Mouse (Mus musculus): ENCODE data around the gene Gm26566. TPM values are rescaled to one million over a fixed set of nuclear protein-coding genes. Genes with fewer than 3 reads are reported as not detected.
"Not testable (repeated sequence)": the region's sequence is repeated elsewhere in the genome, so short reads cannot be mapped to it uniquely, and the experiment has no call there.

Gene Gm26566
- polyA plus RNA-seq, 1 experiment from 2014 or later = 0.32 TPM

GRCm38 (mm10) chr4:88749926-88750325 lies 28.3 kb downstream of the Gm26566 start:
- no peaks in the 10 kb centered on the region for H3K27me3 ChIP-seq (ENCODE audit: control insufficient read depth, insufficient read depth, low read depth, low read length)
- no peaks in the 10 kb centered on the region for H3K9me3 ChIP-seq (replicated peaks; ENCODE audit: control insufficient read depth, low read length)
- no peaks in the 10 kb centered on the region for H3K4me1 ChIP-seq (ENCODE audit: control insufficient read depth, low read depth, low read length)
- no peak overlapping the region for H3K27ac ChIP-seq (ENCODE audit: low read length)
- no peak overlapping the region for H3K4me2 ChIP-seq (ENCODE audit: low read depth, low read length)
- WGBS (ENCODE audit: insufficient replicate concordance) = 51% methylated on average over 6 of the region's 6 CpGs
- H3K9ac ChIP-seq (ENCODE audit: low read depth, low read length) = no peak overlapping the region
- no peak overlapping the region for H3K4me3 ChIP-seq (ENCODE audit: low read depth, low read length)
- no peak for ATAC-seq (ENCODE audit: low read depth)
- H3K36me3 ChIP-seq (ENCODE audit: control insufficient read depth, insufficient read depth) = no peaks in the 10 kb centered on the region

GRCm38 (mm10) chr4:88754818-88755340 lies 33.3 kb downstream of the Gm26566 start, which contains the start of gene Gm13271:
TSS of gene Gm13271 (plus strand) at chr4:88754868.
- H3K36me3 ChIP-seq (ENCODE audit: control insufficient read depth, insufficient read depth); H3K4me2 ChIP-seq (ENCODE audit: low read depth, low read length); H3K27ac ChIP-seq (ENCODE audit: low read length); H3K9me3 ChIP-seq (replicated peaks; ENCODE audit: control insufficient read depth, low read length); H3K4me1 ChIP-seq (ENCODE audit: control insufficient read depth, low read depth, low read length); H3K9ac ChIP-seq (ENCODE audit: low read depth, low read length); H3K4me3 ChIP-seq (ENCODE audit: low read depth, low read length); ATAC-seq (ENCODE audit: low read depth); H3K27me3 ChIP-seq (ENCODE audit: control insufficient read depth, insufficient read depth, low read depth, low read length): not testable (repeated sequence)
- 67% methylated on average over 14 of the region's 15 CpGs for WGBS (ENCODE audit: insufficient replicate concordance)

GRCm38 (mm10) chr4:88756581-88757513 lies 35.2 kb downstream of the Gm26566 start:
- Histone ChIP-seq H3K4me3 (ENCODE audit: low read depth, low read length) (peak overlapping the region; percentile 66), H3K27ac (ENCODE audit: low read length) (peak overlapping the region; percentile 84), H3K4me2 (ENCODE audit: low read depth, low read length) (peak overlapping the region; percentile 84), H3K9ac (ENCODE audit: low read depth, low read length) (peak overlapping the region; percentile 65)
- 10% methylated on average over 28 of the region's 31 CpGs for WGBS (ENCODE audit: insufficient replicate concordance)
- H3K36me3 ChIP-seq (ENCODE audit: control insufficient read depth, insufficient read depth); H3K27me3 ChIP-seq (ENCODE audit: control insufficient read depth, insufficient read depth, low read depth, low read length); H3K9me3 ChIP-seq (replicated peaks; ENCODE audit: control insufficient read depth, low read length); H3K4me1 ChIP-seq (ENCODE audit: control insufficient read depth, low read depth, low read length); ATAC-seq (ENCODE audit: low read depth): not testable (repeated sequence)

- Histone ChIP-seq H3K4me3 (ENCODE audit: low read depth, low read length) (peak overlapping the region; percentile 66), H3K4me2 (ENCODE audit: low read depth, low read length) (peak overlapping the region; percentile 84), H3K9ac (ENCODE audit: low read depth, low read length) (peak overlapping the region; percentile 65), H3K27ac (ENCODE audit: low read length) (peak overlapping the region; percentile 84)
- H3K9me3 ChIP-seq (replicated peaks; ENCODE audit: control insufficient read depth, low read length); H3K4me1 ChIP-seq (ENCODE audit: control insufficient read depth, low read depth, low read length); H3K27me3 ChIP-seq (ENCODE audit: control insufficient read depth, insufficient read depth, low read depth, low read length); H3K36me3 ChIP-seq (ENCODE audit: control insufficient read depth, insufficient read depth): not testable (repeated sequence)
- peak; percentile 100 for ATAC-seq (ENCODE audit: low read depth)
- under 1% methylated on average over 12 of the region's 21 CpGs for WGBS (ENCODE audit: insufficient replicate concordance)
These were observed 36.0 kb downstream of the Gm26566 start for GRCm38 (mm10) chr4:88757628-88758031.

- not testable (repeated sequence) for H3K9me3 ChIP-seq (replicated peaks; ENCODE audit: control insufficient read depth, low read length); H3K27ac ChIP-seq (ENCODE audit: low read length); H3K9ac ChIP-seq (ENCODE audit: low read depth, low read length); H3K36me3 ChIP-seq (ENCODE audit: control insufficient read depth, insufficient read depth); H3K4me2 ChIP-seq (ENCODE audit: low read depth, low read length); H3K27me3 ChIP-seq (ENCODE audit: control insufficient read depth, insufficient read depth, low read depth, low read length); H3K4me3 ChIP-seq (ENCODE audit: low read depth, low read length); ATAC-seq (ENCODE audit: low read depth); H3K4me1 ChIP-seq (ENCODE audit: control insufficient read depth, low read depth, low read length)
- 80% methylated on average over 7 of the region's 9 CpGs for WGBS (ENCODE audit: insufficient replicate concordance)
These were observed 37.1 kb downstream of the Gm26566 start for GRCm38 (mm10) chr4:88758751-88759150.

GRCm38 (mm10) chr4:88759610-88760268 lies 38.1 kb downstream of the Gm26566 start, which contains the start of gene Gm13283:
TSS of gene Gm13283 (plus strand) at chr4:88760119.
- Histone ChIP-seq H3K4me2 (ENCODE audit: low read depth, low read length) (peak within 1 kb of the TSS; percentile 46), H3K4me3 (ENCODE audit: low read depth, low read length) (peak within 1 kb of the TSS; percentile 24)
- H3K4me1 ChIP-seq (ENCODE audit: control insufficient read depth, low read depth, low read length); H3K36me3 ChIP-seq (ENCODE audit: control insufficient read depth, insufficient read depth); H3K27ac ChIP-seq (ENCODE audit: low read length); ATAC-seq (ENCODE audit: low read depth); H3K9me3 ChIP-seq (replicated peaks; ENCODE audit: control insufficient read depth, low read length); H3K27me3 ChIP-seq (ENCODE audit: control insufficient read depth, insufficient read depth, low read depth, low read length); H3K9ac ChIP-seq (ENCODE audit: low read depth, low read length): not testable (repeated sequence)
- 6% methylated on average over 9 of the region's 14 CpGs for WGBS (ENCODE audit: insufficient replicate concordance)

- 0% methylated on average over 24 of the region's 28 CpGs for WGBS (ENCODE audit: insufficient replicate concordance)
These were observed 38.8 kb downstream of the Gm26566 start for GRCm38 (mm10) chr4:88760431-88760830.

GRCm38 (mm10) chr4:88761776-88762175 lies 40.2 kb downstream of the Gm26566 start:
- not testable (repeated sequence) for H3K9ac ChIP-seq (ENCODE audit: low read depth, low read length); H3K4me3 ChIP-seq (ENCODE audit: low read depth, low read length); H3K27me3 ChIP-seq (ENCODE audit: control insufficient read depth, insufficient read depth, low read depth, low read length); H3K4me1 ChIP-seq (ENCODE audit: control insufficient read depth, low read depth, low read length); ATAC-seq (ENCODE audit: low read depth); H3K4me2 ChIP-seq (ENCODE audit: low read depth, low read length); H3K36me3 ChIP-seq (ENCODE audit: control insufficient read depth, insufficient read depth); H3K27ac ChIP-seq (ENCODE audit: low read length); H3K9me3 ChIP-seq (replicated peaks; ENCODE audit: control insufficient read depth, low read length)
- 55% methylated on average over 6 of the region's 8 CpGs for WGBS (ENCODE audit: insufficient replicate concordance)

More at GRCm38 (mm10) chr4:88760431-88760830, 38.8 kb downstream of the Gm26566 start:
- H3K27me3 ChIP-seq (ENCODE audit: control insufficient read depth, insufficient read depth, low read depth, low read length); H3K36me3 ChIP-seq (ENCODE audit: control insufficient read depth, insufficient read depth); ATAC-seq (ENCODE audit: low read depth); H3K9me3 ChIP-seq (replicated peaks; ENCODE audit: control insufficient read depth, low read length); H3K4me1 ChIP-seq (ENCODE audit: control insufficient read depth, low read depth, low read length); H3K27ac ChIP-seq (ENCODE audit: low read length); H3K9ac ChIP-seq (ENCODE audit: low read depth, low read length): not testable (repeated sequence)
- Histone ChIP-seq H3K4me3 (ENCODE audit: low read depth, low read length) (peak overlapping the region; percentile 24), H3K4me2 (ENCODE audit: low read depth, low read length) (peak overlapping the region; percentile 46)
